Mouse (Mus musculus): Measurements from ENCODE around the gene Nfix. TPM values are rescaled to one million over a fixed set of nuclear protein-coding genes. Genes with fewer than 3 reads are reported as not detected.

Gene Nfix
- polyA plus RNA-seq, 1 experiment from 2014 or later, result 39.2 TPM

- ATAC-seq (ENCODE audit: borderline replicate concordance, extremely low read depth, low FRiP score, low TSS enrichment), result no peak
- H3K27me3 ChIP-seq, result no peaks in the 10 kb centered on the region; the same call in 1 of the 2 replicates
- WGBS, result 38% methylated on average over 4 of the region's 4 CpGs
Measured at GRCm38 (mm10) chr8:84825636-84826035, 25.5 kb upstream of the Nfix start.

DNA sequence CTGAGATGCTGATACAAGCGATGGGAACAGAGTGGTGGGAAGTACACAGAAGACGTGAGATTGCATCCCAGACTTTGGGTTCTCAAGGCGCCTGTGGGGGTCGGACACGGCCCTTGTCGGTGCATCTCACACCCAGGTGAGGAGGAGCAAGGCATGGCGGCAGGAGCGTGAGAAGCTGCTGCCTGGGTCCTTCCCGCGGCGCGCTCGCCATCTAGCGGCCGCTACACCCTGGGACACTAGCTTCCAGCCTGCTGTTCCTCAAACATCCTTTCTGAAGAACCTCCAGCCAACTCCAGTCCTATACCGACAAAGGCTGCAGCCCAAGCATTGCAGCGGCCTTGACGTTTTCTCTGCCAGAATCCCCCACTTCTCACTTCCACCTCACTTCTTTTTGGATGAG lies 23.5 kb upstream of the Nfix start:
- H3K27me3 ChIP-seq, result no peaks in the 10 kb centered on the region; the same call in 1 of the 2 replicates
- H3K27ac ChIP-seq, result no peak overlapping the region
- H3K4me1 ChIP-seq, result peaks cover 13% of the 10 kb centered on the region; the same call in 1 of the 2 replicates
- H3K4me2 ChIP-seq, result peak overlapping the region; percentile 44
- no peaks in the 10 kb centered on the region for H3K9me3 ChIP-seq
- H3K36me3 ChIP-seq, result no peaks in the 10 kb centered on the region
- no peak overlapping the region for H3K9ac ChIP-seq
- WGBS, result 1% methylated on average over 18 of the region's 18 CpGs
- peak; percentile 81 for ATAC-seq (ENCODE audit: borderline replicate concordance, extremely low read depth, low FRiP score, low TSS enrichment)
- H3K4me3 ChIP-seq, result no peak overlapping the region

More at GRCm38 (mm10) chr8:84825636-84826035, 25.5 kb upstream of the Nfix start:
- Histone ChIP-seq H3K27ac (no peak overlapping the region), H3K9ac (no peak overlapping the region), H3K4me1 (peaks cover 13% of the 10 kb centered on the region; the same call in 1 of the 2 replicates), H3K4me3 (no peak overlapping the region), H3K9me3 (no peaks in the 10 kb centered on the region), H3K36me3 (no peaks in the 10 kb centered on the region), H3K4me2 (no peak overlapping the region)

GRCm38 (mm10) chr8:84822723-84823122 lies 22.6 kb upstream of the Nfix start, which contains the start of gene Dand5:
Gene Dand5, minus strand, starts transcription at chr8:84822823.
- Histone ChIP-seq H3K9ac (no peak within 1 kb of the TSS), H3K4me2 (peak within 1 kb of the TSS; percentile 44), H3K27ac (no peak within 1 kb of the TSS), H3K36me3 (no peaks in the 10 kb centered on the region), H3K4me1 (peaks cover 13% of the 10 kb centered on the region; the same call in 1 of the 2 replicates), H3K9me3 (no peaks in the 10 kb centered on the region), H3K4me3 (no peak within 1 kb of the TSS), H3K27me3 (no peaks in the 10 kb centered on the region; the same call in 1 of the 2 replicates)
- WGBS, result 48% methylated on average over 3 of the region's 3 CpGs
- ATAC-seq (ENCODE audit: borderline replicate concordance, extremely low read depth, low FRiP score, low TSS enrichment), result no peak

DNA sequence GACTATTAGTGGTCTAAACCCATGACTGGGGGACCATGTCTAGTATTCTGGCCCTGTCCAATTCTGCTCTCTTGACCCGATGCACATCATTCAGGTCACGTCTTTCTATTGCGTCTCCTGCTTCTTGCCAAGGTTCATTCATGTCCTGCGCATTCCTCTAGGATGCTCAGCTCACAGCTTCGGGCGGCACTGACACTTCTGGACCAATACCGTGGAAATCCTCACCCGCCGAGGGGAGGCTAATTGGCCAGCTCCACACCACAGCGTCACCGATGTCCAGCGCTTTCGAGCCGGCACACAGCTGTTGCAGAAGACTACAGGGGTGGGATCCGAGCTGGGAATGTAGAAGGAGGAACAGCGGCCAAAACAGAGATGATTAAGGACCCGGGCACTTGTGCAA lies 16.0 kb upstream of the Nfix start:
- Histone ChIP-seq H3K27ac (no peak overlapping the region), H3K9ac (no peak overlapping the region), H3K4me2 (no peak overlapping the region), H3K4me1 (peaks cover 16% of the 10 kb centered on the region), H3K27me3 (peaks cover 12% of the 10 kb centered on the region; the same call in 1 of the 2 replicates), H3K4me3 (no peak overlapping the region), H3K9me3 (no peaks in the 10 kb centered on the region), H3K36me3 (no peaks in the 10 kb centered on the region)
- WGBS, result 70% methylated on average over 17 of the region's 17 CpGs
- ATAC-seq (ENCODE audit: borderline replicate concordance, extremely low read depth, low FRiP score, low TSS enrichment), result no peak

DNA sequence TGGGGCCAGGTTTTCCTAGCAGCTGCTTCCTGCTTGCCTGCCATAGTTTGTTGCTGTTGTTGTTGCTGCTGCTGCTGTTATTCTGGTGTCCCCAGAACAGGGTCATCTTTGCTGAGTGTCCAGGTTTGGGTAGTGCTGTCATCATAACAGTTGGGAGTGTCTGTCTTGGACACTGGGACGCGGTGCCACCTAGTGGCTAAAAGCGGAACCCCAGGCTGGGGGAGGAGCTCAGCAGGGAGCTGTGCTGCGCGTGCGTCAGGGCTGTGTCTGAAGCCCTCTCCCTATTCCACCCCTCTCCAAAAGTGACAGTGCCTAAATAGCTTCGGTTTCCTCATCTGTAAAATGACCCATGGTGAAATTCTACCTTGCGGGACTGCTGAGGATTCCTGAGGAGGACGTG lies 15.4 kb upstream of the Nfix start:
- Histone ChIP-seq H3K4me2 (no peak overlapping the region), H3K9ac (no peak overlapping the region), H3K9me3 (no peaks in the 10 kb centered on the region), H3K27me3 (peaks cover 12% of the 10 kb centered on the region; the same call in 1 of the 2 replicates), H3K4me3 (no peak overlapping the region), H3K27ac (no peak overlapping the region), H3K36me3 (no peaks in the 10 kb centered on the region), H3K4me1 (peaks cover 20% of the 10 kb centered on the region)
- peak; percentile 55; the same call in 1 of the 2 replicates for ATAC-seq (ENCODE audit: borderline replicate concordance, extremely low read depth, low FRiP score, low TSS enrichment)
- WGBS, result 9% methylated on average over 9 of the region's 9 CpGs

- peak overlapping the region; percentile 1; the same call in 1 of the 2 replicates for H3K9ac ChIP-seq
- WGBS, result 40% methylated on average over 19 of the region's 19 CpGs
Measured at GRCm38 (mm10) chr8:84814555-84815441, 14.7 kb upstream of the Nfix start.

DNA sequence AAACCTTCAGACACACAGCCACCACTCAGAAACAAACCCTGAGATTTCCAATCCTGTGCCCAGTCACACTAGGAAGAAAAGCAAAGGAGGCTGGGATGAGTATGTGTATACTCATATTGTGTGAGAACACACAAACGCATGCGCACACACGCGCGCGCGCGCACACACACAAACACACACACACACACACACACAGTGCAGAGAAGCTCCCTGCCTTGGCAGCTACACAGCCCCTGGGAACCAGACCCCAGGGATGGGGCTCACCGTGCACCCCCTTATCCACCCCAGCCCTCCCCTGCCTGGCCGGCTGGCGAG lies 14.1 kb upstream of the Nfix start:
- peaks cover 22% of the 10 kb centered on the region for H3K4me1 ChIP-seq
- no peak overlapping the region for H3K4me3 ChIP-seq
- no peak overlapping the region for H3K9ac ChIP-seq
- H3K27ac ChIP-seq, result no peak overlapping the region
- H3K27me3 ChIP-seq, result peaks cover 12% of the 10 kb centered on the region; the same call in 1 of the 2 replicates
- no peak overlapping the region for H3K4me2 ChIP-seq
- no peak for ATAC-seq (ENCODE audit: borderline replicate concordance, extremely low read depth, low FRiP score, low TSS enrichment)
- H3K36me3 ChIP-seq, result no peaks in the 10 kb centered on the region
- no peaks in the 10 kb centered on the region for H3K9me3 ChIP-seq
- WGBS, result 82% methylated on average over 11 of the region's 11 CpGs

More at GRCm38 (mm10) chr8:84814555-84815441, 14.7 kb upstream of the Nfix start:
- H3K36me3 ChIP-seq, result no peaks in the 10 kb centered on the region
- H3K27ac ChIP-seq, result no peak overlapping the region
- no peak for ATAC-seq (ENCODE audit: borderline replicate concordance, extremely low read depth, low FRiP score, low TSS enrichment)
- no peak overlapping the region for H3K4me2 ChIP-seq
- H3K9me3 ChIP-seq, result no peaks in the 10 kb centered on the region
- H3K27me3 ChIP-seq, result peaks cover 12% of the 10 kb centered on the region; the same call in 1 of the 2 replicates
- H3K4me3 ChIP-seq, result no peak overlapping the region
- H3K4me1 ChIP-seq, result peaks cover 22% of the 10 kb centered on the region

GRCm38 (mm10) chr8:84813830-84814229 lies 13.7 kb upstream of the Nfix start:
- H3K9me3 ChIP-seq, result no peaks in the 10 kb centered on the region
- peaks cover 12% of the 10 kb centered on the region; the same call in 1 of the 2 replicates for H3K27me3 ChIP-seq

GRCm38 (mm10) chr8:84813059-84813458 lies 12.9 kb upstream of the Nfix start:
- no peak for ATAC-seq (ENCODE audit: borderline replicate concordance, extremely low read depth, low FRiP score, low TSS enrichment)
- WGBS, result 2% methylated on average over 5 of the region's 5 CpGs
- peaks cover 22% of the 10 kb centered on the region for H3K4me1 ChIP-seq
- H3K9me3 ChIP-seq, result no peaks in the 10 kb centered on the region
- no peak overlapping the region for H3K4me3 ChIP-seq
- H3K27me3 ChIP-seq, result peaks cover 12% of the 10 kb centered on the region; the same call in 1 of the 2 replicates
- no peaks in the 10 kb centered on the region for H3K36me3 ChIP-seq
- H3K9ac ChIP-seq, result no peak overlapping the region
- no peak overlapping the region for H3K4me2 ChIP-seq
- no peak overlapping the region for H3K27ac ChIP-seq

More at GRCm38 (mm10) chr8:84813830-84814229, 13.7 kb upstream of the Nfix start:
- Histone ChIP-seq H3K4me3 (no peak overlapping the region), H3K4me1 (peaks cover 22% of the 10 kb centered on the region), H3K9ac (no peak overlapping the region), H3K27ac (no peak overlapping the region), H3K36me3 (no peaks in the 10 kb centered on the region), H3K4me2 (no peak overlapping the region)
- ATAC-seq (ENCODE audit: borderline replicate concordance, extremely low read depth, low FRiP score, low TSS enrichment), result no peak
- 69% methylated on average over 3 of the region's 3 CpGs for WGBS

DNA sequence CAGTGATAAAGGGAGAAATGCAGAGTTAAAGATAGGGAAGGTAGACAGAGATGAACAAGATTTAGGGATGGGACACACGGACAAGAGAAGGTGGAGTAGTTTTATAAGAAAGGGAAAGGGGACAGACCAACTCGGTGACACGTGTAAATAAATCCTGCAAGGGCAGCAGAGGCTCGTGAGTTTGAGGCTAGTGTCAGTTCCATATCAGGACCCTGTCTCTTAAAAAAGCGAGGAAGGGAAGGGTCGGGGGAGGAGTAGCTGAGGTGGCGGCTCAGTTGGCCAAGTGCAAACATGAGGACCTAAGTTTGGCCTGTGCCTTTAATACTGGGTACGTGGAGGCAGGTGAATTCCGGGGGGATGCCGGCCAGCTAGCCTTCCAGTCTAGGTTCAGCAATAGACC lies 11.2 kb upstream of the Nfix start:
- WGBS, result 28% methylated on average over 10 of the region's 10 CpGs
- no peak for ATAC-seq (ENCODE audit: borderline replicate concordance, extremely low read depth, low FRiP score, low TSS enrichment)
- peaks cover 12% of the 10 kb centered on the region; the same call in 1 of the 2 replicates for H3K27me3 ChIP-seq

DNA sequence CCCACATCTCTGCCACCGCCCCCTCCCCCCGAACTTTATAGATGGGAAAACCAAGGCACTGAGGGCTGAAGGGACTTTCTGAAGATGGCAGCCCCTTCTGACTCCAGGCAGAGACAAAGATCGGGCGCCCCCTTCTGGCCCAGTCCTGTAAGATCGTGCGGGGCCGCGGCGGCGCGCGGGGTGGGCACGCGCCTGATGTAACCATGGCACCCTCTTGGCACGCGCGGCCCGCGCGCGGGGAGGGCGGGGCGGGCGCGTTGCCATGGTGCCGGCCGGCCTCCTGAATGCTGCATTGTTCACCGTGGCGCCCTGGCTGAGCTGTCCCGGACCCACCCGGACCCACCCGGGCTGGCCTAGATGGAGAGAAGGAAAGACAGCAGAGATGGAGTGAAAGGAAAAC lies 10.8 kb upstream of the Nfix start:
- Histone ChIP-seq H3K9me3 (no peaks in the 10 kb centered on the region), H3K9ac (peak overlapping the region; percentile 26; the same call in 1 of the 2 replicates), H3K27ac (no peak overlapping the region), H3K4me3 (peak overlapping the region; percentile 37), H3K36me3 (no peaks in the 10 kb centered on the region), H3K4me2 (peak overlapping the region; percentile 72), H3K4me1 (peaks cover 22% of the 10 kb centered on the region), H3K27me3 (peaks cover 12% of the 10 kb centered on the region; the same call in 1 of the 2 replicates)
- under 1% methylated on average over 32 of the region's 32 CpGs for WGBS
- ATAC-seq (ENCODE audit: borderline replicate concordance, extremely low read depth, low FRiP score, low TSS enrichment), result peak; percentile 85

More for the DNA sequence above, 11.2 kb upstream of the Nfix start:
- Histone ChIP-seq H3K9ac (peak overlapping the region; percentile 26; the same call in 1 of the 2 replicates), H3K9me3 (no peaks in the 10 kb centered on the region), H3K27ac (no peak overlapping the region), H3K4me3 (peak overlapping the region; percentile 37), H3K36me3 (no peaks in the 10 kb centered on the region), H3K4me2 (peak overlapping the region; percentile 72), H3K4me1 (peaks cover 22% of the 10 kb centered on the region)

DNA sequence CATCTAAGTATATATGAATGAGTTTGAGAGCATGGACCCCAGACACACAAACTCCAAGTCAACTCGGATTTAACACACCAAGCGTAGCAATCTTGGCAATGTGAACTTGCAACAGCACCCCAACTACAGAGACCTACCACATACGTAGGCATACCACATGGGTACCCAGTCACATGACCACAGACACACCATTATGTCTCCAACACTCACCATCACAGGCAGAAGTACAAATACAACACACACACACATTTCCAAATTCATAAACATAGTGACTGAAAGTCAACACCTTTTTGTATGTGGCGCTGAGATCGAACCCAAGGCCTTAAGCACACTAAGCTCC lies 9.8 kb upstream of the Nfix start:
- ATAC-seq (ENCODE audit: borderline replicate concordance, extremely low read depth, low FRiP score, low TSS enrichment), result no peak
- no peak overlapping the region for H3K4me2 ChIP-seq
- no peaks in the 10 kb centered on the region for H3K9me3 ChIP-seq
- peaks cover 12% of the 10 kb centered on the region; the same call in 1 of the 2 replicates for H3K27me3 ChIP-seq
- H3K4me3 ChIP-seq, result no peak overlapping the region
- H3K36me3 ChIP-seq, result no peaks in the 10 kb centered on the region
- H3K4me1 ChIP-seq, result peaks cover 16% of the 10 kb centered on the region
- no peak overlapping the region for H3K9ac ChIP-seq
- H3K27ac ChIP-seq, result no peak overlapping the region
- 72% methylated on average over 5 of the region's 5 CpGs for WGBS
